Comparison of ENCODE assay signal across 10 mouse cellular contexts in genomic region chr5:141916954-141917353, GRCm38 (mm10).
DNase-seq lines count a peak whose midpoint lies in the region; ATAC-seq and TF ChIP-seq lines count a peak whose summit lies in the region.
"Had no signal": no experiment of that assay in that cellular context is flagged by ENCODE, and none has a peak within 500 bp of the region (broad histone marks: within the 10 kb centered on the region; RNA-seq: fewer than 3 reads in every experiment).

No protein-coding gene starts in this region.

- no peak overlapping the region for H3K4me2 ChIP-seq in hindbrain, postnatal 0 days (ENCODE audit: low read depth, low read length)
- H3K4me2 ChIP-seq in hindbrain, embryonic 13.5 days = no peak overlapping the region

- no peaks in the 10 kb centered on the region for H3K36me3 ChIP-seq in hindbrain, postnatal 0 days (ENCODE audit: insufficient read depth, low read length)
- H3K36me3 ChIP-seq in hindbrain, embryonic 13.5 days = no peaks in the 10 kb centered on the region

- H3K4me3 ChIP-seq in hindbrain, postnatal 0 days (ENCODE audit: low read length) = no peak overlapping the region
- no peak overlapping the region for H3K4me3 ChIP-seq in hindbrain, embryonic 13.5 days

- 19% methylated on average over 2 of the region's 2 CpGs for WGBS in hindbrain, postnatal 0 days
- WGBS in hindbrain, embryonic 13.5 days = 36% methylated on average over 2 of the region's 2 CpGs

- no peak for TF ChIP-seq CTCF in hindbrain, postnatal 0 days (IDR thresholded peaks at IDR 0.05; ENCODE audit: low read depth)

- no peak overlapping the region for H3K27ac ChIP-seq in hindbrain, postnatal 0 days
- H3K27ac ChIP-seq in hindbrain, embryonic 13.5 days = no peak overlapping the region

- H3K4me1 ChIP-seq in hindbrain, postnatal 0 days (ENCODE audit: insufficient read depth, low read length) = no peaks in the 10 kb centered on the region
- peaks cover 19% of the 10 kb centered on the region for H3K4me1 ChIP-seq in hindbrain, embryonic 13.5 days (replicated peaks)

- peak; percentile 47; the same call in 1 of the 2 replicates for ATAC-seq in hindbrain, postnatal 0 days
- ATAC-seq in hindbrain, embryonic 13.5 days (ENCODE audit: low FRiP score) = no peak
- no peak for ATAC-seq in megakaryocyte-erythroid progenitor cell, adult 5-6 weeks (replicated peaks; ENCODE audit: low FRiP score, low TSS enrichment, poor library complexity, severe bottlenecking)
- ATAC-seq: forebrain, embryonic 16.5 days had no signal

- peak; percentile 64 for DNase-seq in hindbrain, postnatal 0 days (ENCODE audit: low spot score)
- DNase-seq in ovary, adult 18-20 months (ENCODE audit: low spot score) = peak; percentile 5
- no peak for DNase-seq in ovary, postnatal 36 days (ENCODE audit: low spot score)
- peak; percentile 49 for DNase-seq in heart, postnatal 4 days
- DNase-seq in frontal cortex, postnatal 25 days (ENCODE audit: low spot score in 2 of 2) = no peak
- DNase-seq: cerebellum, adult 11-12 months; embryo, embryonic 11 days had no signal

- H3K27me3 ChIP-seq in hindbrain, postnatal 0 days (ENCODE audit: insufficient read depth, low read length) = no peaks in the 10 kb centered on the region
- no peaks in the 10 kb centered on the region; the same call in 1 of the 2 replicates for H3K27me3 ChIP-seq in hindbrain, embryonic 13.5 days

- H3K9ac ChIP-seq in hindbrain, postnatal 0 days (replicated peaks; ENCODE audit: low read length) = no peak overlapping the region
- H3K9ac ChIP-seq in hindbrain, embryonic 13.5 days = no peak overlapping the region

- H3K9me3 ChIP-seq in hindbrain, postnatal 0 days (ENCODE audit: low read length) = no peaks in the 10 kb centered on the region
- no peaks in the 10 kb centered on the region for H3K9me3 ChIP-seq in hindbrain, embryonic 13.5 days

Comparison
In these comparisons a context has a peak if more than half of its experiments do, and no peak if none do; other contexts are left out.
1. DNase-seq: peak in hindbrain, postnatal 0 days (single experiment), ovary, adult 18-20 months (single experiment) and heart, postnatal 4 days (single experiment); none in ovary, postnatal 36 days (single experiment) and frontal cortex, postnatal 25 days (0 of 2).